Mouse (Mus musculus) G1E (cell line): ENCODE results near the gene Gabarap.

Experiments
- CTCF ChIP-seq: IDR thresholded peaks from 2 replicates; pipeline ENCODE4 v1.5.1; 2012; ENCODE audit warnings: low read depth, low read length, inconsistent platforms, mixed read lengths
- GATA1 ChIP-seq: IDR thresholded peaks from 2 replicates; pipeline ENCODE4 v1.6.1; 2012; ENCODE audit warnings: borderline replicate concordance, low read length, inconsistent platforms, mixed read lengths
- POLR2AphosphoS5 ChIP-seq: IDR thresholded peaks from 2 replicates; pipeline ENCODE4 v1.6.1; 2012; ENCODE audit warnings: low read depth, low read length, inconsistent platforms; ENCODE audit not compliant: insufficient replicate concordance

GRCm38 (mm10) chr11:69966006-69966859, 24.7 kb upstream of the Gabarap start:
- TF ChIP-seq GATA1, result no peak
- no peak for TF ChIP-seq CTCF
- TF ChIP-seq POLR2AphosphoS5, result no peak
